Mouse (Mus musculus): ENCODE data around the gene Brpf3. TPM values are rescaled to one million over a fixed set of nuclear protein-coding genes. Genes with fewer than 3 reads are reported as not detected.

Brpf3 gene
- polyA plus RNA-seq (2015; fragmentation: Illumina TruSeq; extraction: RNeasy Lipid Tissue Mini Kit (QIAGEN cat#74804); ENCODE audit: insufficient read depth, low replicate concordance), result 44.6 TPM

GRCm38 (mm10) chr17:28800671-28801412 lies at the start of gene Brpf3:
Brpf3 (plus strand) TSS chr17:28801090.

GRCm38 (mm10) chr17:28769121-28769874 lies 31.6 kb upstream of the Brpf3 start, which contains the start of gene Mapk13:
Mapk13 (plus strand) TSS chr17:28769297.

DNA sequence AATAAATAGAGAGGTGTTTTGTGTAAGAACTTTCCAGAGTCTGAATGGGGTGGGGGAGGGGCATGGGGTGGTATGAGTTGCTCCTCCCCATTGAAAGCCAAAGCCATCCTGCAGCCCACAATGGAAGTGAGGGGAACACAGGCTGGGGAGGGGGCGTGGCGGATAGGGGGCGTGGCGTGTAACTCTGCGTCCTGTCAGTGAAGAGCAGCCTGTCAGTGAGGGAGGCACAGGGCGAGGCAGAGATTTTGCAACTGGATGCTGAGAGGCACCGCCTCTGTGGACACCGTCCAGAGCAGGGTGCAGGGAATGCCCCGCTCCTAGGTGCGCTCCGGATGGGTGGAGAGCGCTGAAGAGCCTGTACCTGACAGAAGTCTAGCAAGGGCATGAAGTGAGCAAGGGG lies 57.3 kb downstream of the Brpf3 start, which contains the start of gene Pnpla1:
Gene Pnpla1, plus strand, starts transcription at position 207 of the 400 bp plus-strand sequence.

Other genes with a start within 250 kb of the Brpf3 start
- gene Clps, start 240.3 kb upstream of the Brpf3 start, polyA plus RNA-seq (2015; fragmentation: Illumina TruSeq; extraction: RNeasy Lipid Tissue Mini Kit (QIAGEN cat#74804); ENCODE audit: insufficient read depth, low replicate concordance), result 5.0 TPM
- not detected for gene Lhfpl5, start 225.4 kb upstream of the Brpf3 start, polyA plus RNA-seq (2015; fragmentation: Illumina TruSeq; extraction: RNeasy Lipid Tissue Mini Kit (QIAGEN cat#74804); ENCODE audit: insufficient read depth, low replicate concordance)
- 186 TPM for gene Srpk1, start 178.4 kb upstream of the Brpf3 start, polyA plus RNA-seq (2015; fragmentation: Illumina TruSeq; extraction: RNeasy Lipid Tissue Mini Kit (QIAGEN cat#74804); ENCODE audit: insufficient read depth, low replicate concordance)
- 0.84 TPM for gene Slc26a8, start 110.9 kb upstream of the Brpf3 start, polyA plus RNA-seq (2015; fragmentation: Illumina TruSeq; extraction: RNeasy Lipid Tissue Mini Kit (QIAGEN cat#74804); ENCODE audit: insufficient read depth, low replicate concordance)
- gene Mapk14, start 109.8 kb upstream of the Brpf3 start, polyA plus RNA-seq (2015; fragmentation: Illumina TruSeq; extraction: RNeasy Lipid Tissue Mini Kit (QIAGEN cat#74804); ENCODE audit: insufficient read depth, low replicate concordance), result 178 TPM
- gene AC170998.1, start 75.0 kb upstream of the Brpf3 start, polyA plus RNA-seq (2015; fragmentation: Illumina TruSeq; extraction: RNeasy Lipid Tissue Mini Kit (QIAGEN cat#74804); ENCODE audit: insufficient read depth, low replicate concordance), result 3.3 TPM
- gene Mapk13, start 31.8 kb upstream of the Brpf3 start, polyA plus RNA-seq (2015; fragmentation: Illumina TruSeq; extraction: RNeasy Lipid Tissue Mini Kit (QIAGEN cat#74804); ENCODE audit: insufficient read depth, low replicate concordance), result 1.0 TPM
- not detected for gene Pnpla1, start 57.3 kb downstream of the Brpf3 start, polyA plus RNA-seq (2015; fragmentation: Illumina TruSeq; extraction: RNeasy Lipid Tissue Mini Kit (QIAGEN cat#74804); ENCODE audit: insufficient read depth, low replicate concordance)
- 0.88 TPM for gene 4930539E08Rik, start 114.2 kb downstream of the Brpf3 start, polyA plus RNA-seq (2015; fragmentation: Illumina TruSeq; extraction: RNeasy Lipid Tissue Mini Kit (QIAGEN cat#74804); ENCODE audit: insufficient read depth, low replicate concordance)
- not detected for gene Pxt1, start 142.8 kb downstream of the Brpf3 start, polyA plus RNA-seq (2015; fragmentation: Illumina TruSeq; extraction: RNeasy Lipid Tissue Mini Kit (QIAGEN cat#74804); ENCODE audit: insufficient read depth, low replicate concordance)
- 83.5 TPM for gene Kctd20, start 150.9 kb downstream of the Brpf3 start, polyA plus RNA-seq (2015; fragmentation: Illumina TruSeq; extraction: RNeasy Lipid Tissue Mini Kit (QIAGEN cat#74804); ENCODE audit: insufficient read depth, low replicate concordance)
- 302 TPM for gene Stk38, start 206.9 kb downstream of the Brpf3 start, polyA plus RNA-seq (2015; fragmentation: Illumina TruSeq; extraction: RNeasy Lipid Tissue Mini Kit (QIAGEN cat#74804); ENCODE audit: insufficient read depth, low replicate concordance)
- gene Srsf3, start 231.5 kb downstream of the Brpf3 start, polyA plus RNA-seq (2015; fragmentation: Illumina TruSeq; extraction: RNeasy Lipid Tissue Mini Kit (QIAGEN cat#74804); ENCODE audit: insufficient read depth, low replicate concordance), result 421 TPM

Measured in spleen, adult 10 weeks (tissue).